Mouse (Mus musculus) bone marrow macrophage, adult 2 months (primary cell): Measurements from ENCODE around the gene Olfr680-ps1.
"Not testable (repeated sequence)": the region's sequence is repeated elsewhere in the genome, so short reads cannot be mapped to it uniquely, and the experiment has no call there.

Experiments used
- CTCF ChIP-seq: IDR thresholded peaks from 2 replicates; pipeline ENCODE4 v1.5.1; 2012; ENCODE audit warnings: low read depth, mild to moderate bottlenecking, low read length, moderate library complexity
- POLR2A ChIP-seq: IDR thresholded peaks from 2 replicates; pipeline ENCODE4 v1.6.1; 2012; ENCODE audit warnings: mild to moderate bottlenecking, low read depth, low read length, borderline replicate concordance

GRCm38 (mm10) chr7:105092717-105093116, at the start of gene Olfr680-ps1:
- TF ChIP-seq CTCF, POLR2A: not testable (repeated sequence)
